In the genomic region with DNA sequence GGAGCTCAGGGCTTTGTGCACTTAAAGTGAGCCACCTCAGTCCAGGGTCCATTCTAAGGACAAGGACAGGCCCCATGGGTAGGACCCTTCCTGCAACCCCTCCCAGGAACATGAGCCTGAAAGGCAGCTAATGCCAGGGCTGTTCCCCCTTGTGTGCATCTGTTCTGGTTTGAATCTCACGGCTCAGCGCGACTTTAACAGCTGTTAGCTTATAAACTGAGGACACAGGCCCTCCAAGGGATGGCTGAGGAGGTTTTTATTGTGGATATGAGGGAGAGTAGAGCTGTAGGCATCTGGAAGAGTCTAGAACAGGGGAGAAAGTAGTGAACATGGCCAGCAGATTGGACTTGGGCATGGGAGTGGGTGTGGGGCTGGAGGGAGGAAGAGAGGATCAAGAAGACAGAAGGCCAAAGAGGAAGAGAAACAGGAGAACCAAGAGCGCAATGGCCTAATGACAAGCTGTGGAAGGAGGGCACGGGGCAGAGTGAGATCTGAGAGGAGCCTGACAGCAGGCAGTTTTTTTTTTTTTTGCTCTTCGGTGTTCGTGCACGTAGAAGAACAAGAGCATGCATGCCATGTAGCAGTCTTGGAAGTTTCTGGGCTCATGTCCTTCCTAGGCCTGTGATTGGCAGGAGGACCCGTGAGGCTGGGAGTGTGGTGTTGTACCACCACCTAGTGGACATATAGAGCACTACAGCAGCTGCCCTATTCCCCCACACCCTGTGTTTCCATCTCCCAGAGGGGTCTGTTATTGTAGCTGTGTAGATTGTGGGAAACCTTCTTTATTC, we compare ENCODE assay signal across 9 mouse cellular contexts.
DNase-seq lines count a peak whose midpoint lies in the region; ATAC-seq lines count a peak whose summit lies in the region.
"Had no signal": no experiment of that assay in that cellular context is flagged by ENCODE, and none has a peak within 500 bp of the region (broad histone marks: within the 10 kb centered on the region; RNA-seq: fewer than 3 reads in every experiment).

No protein-coding gene starts in this region.

- no peak overlapping the region for H3K9ac ChIP-seq in midbrain, embryonic 11.5 days (ENCODE audit: low read length)
- no peak overlapping the region for H3K9ac ChIP-seq in stomach, embryonic 15.5 days

- no peak for DNase-seq in cerebellum, adult 11-12 months
- peak; percentile 70 for DNase-seq in ES-CJ7 (ENCODE audit: low read depth, low spot score)
- DNase-seq in cerebellum, postnatal 36 days = peak; percentile 65 to 70
- no peak for DNase-seq in heart, embryonic 10.5 days (ENCODE audit: low spot score)
- DNase-seq in kidney, postnatal 25 days = peak; percentile 64 to 71
- peak; percentile 96 for DNase-seq in midbrain, embryonic 11.5 days (ENCODE audit: low spot score, missing footprints)

- 37% methylated on average over 9 of the region's 9 CpGs for WGBS in heart, embryonic 10.5 days
- 38% methylated on average over 9 of the region's 9 CpGs for WGBS in midbrain, embryonic 11.5 days
- 31% methylated on average over 9 of the region's 9 CpGs for WGBS in stomach, embryonic 15.5 days

- H3K4me3 ChIP-seq in heart, embryonic 10.5 days = no peak overlapping the region
- no peak overlapping the region for H3K4me3 ChIP-seq in midbrain, embryonic 11.5 days (ENCODE audit: low read depth, low read length)
- H3K4me3 ChIP-seq in stomach, embryonic 15.5 days (replicated peaks) = no peak overlapping the region
- H3K4me3 ChIP-seq: megakaryocyte, embryonic 14.5 days had no signal

- H3K4me1 ChIP-seq in heart, embryonic 10.5 days = peaks cover 46% of the 10 kb centered on the region
- H3K4me1 ChIP-seq in midbrain, embryonic 11.5 days (ENCODE audit: control insufficient read depth, insufficient read depth, low read length) = peaks cover 32% of the 10 kb centered on the region
- H3K4me1 ChIP-seq in stomach, embryonic 15.5 days = peaks cover 43% of the 10 kb centered on the region

- no peaks in the 10 kb centered on the region for H3K27me3 ChIP-seq in heart, embryonic 10.5 days (ENCODE audit: insufficient read depth, poor library complexity, severe bottlenecking)
- H3K27me3 ChIP-seq in midbrain, embryonic 11.5 days (ENCODE audit: control insufficient read depth, insufficient read depth, low read length) = no peaks in the 10 kb centered on the region
- no peaks in the 10 kb centered on the region for H3K27me3 ChIP-seq in stomach, embryonic 15.5 days (replicated peaks)

- H3K4me2 ChIP-seq in midbrain, embryonic 11.5 days = no peak overlapping the region
- H3K4me2 ChIP-seq in stomach, embryonic 15.5 days = no peak overlapping the region

- H3K9me3 ChIP-seq in heart, embryonic 10.5 days = no peaks in the 10 kb centered on the region
- no peaks in the 10 kb centered on the region for H3K9me3 ChIP-seq in midbrain, embryonic 11.5 days (ENCODE audit: control insufficient read depth, low read length)
- no peaks in the 10 kb centered on the region for H3K9me3 ChIP-seq in stomach, embryonic 15.5 days
- H3K9me3 ChIP-seq: megakaryocyte, embryonic 14.5 days had no signal

- peak; percentile 23; the same call in 1 of the 2 replicates for ATAC-seq in cerebellum, adult (ENCODE audit: insufficient number of reproducible peaks, low FRiP score, low TSS enrichment)
- 0 out of 2 replicates have a peak, but pooled peaks have one; percentile 22 for ATAC-seq in midbrain, embryonic 11.5 days (ENCODE audit: low FRiP score)
- ATAC-seq in stomach, embryonic 15.5 days (ENCODE audit: insufficient read depth, low FRiP score, low read depth) = peak; percentile 29; the same call in 1 of the 2 replicates

- peaks cover 5% of the 10 kb centered on the region; the same call in 1 of the 2 replicates for H3K36me3 ChIP-seq in heart, embryonic 10.5 days
- no peaks in the 10 kb centered on the region for H3K36me3 ChIP-seq in midbrain, embryonic 11.5 days (ENCODE audit: control insufficient read depth, insufficient read depth, low read length)
- no peaks in the 10 kb centered on the region for H3K36me3 ChIP-seq in stomach, embryonic 15.5 days

- H3K27ac ChIP-seq in heart, embryonic 10.5 days = 0 out of 2 replicates have a peak overlapping the region, but pooled peaks have one; percentile 59
- peak overlapping the region; percentile 50 for H3K27ac ChIP-seq in midbrain, embryonic 11.5 days (ENCODE audit: low read depth, low read length)
- H3K27ac ChIP-seq in stomach, embryonic 15.5 days = peak overlapping the region; percentile 54

Comparison
In these comparisons a context has a peak if more than half of its experiments do, and no peak if none do; other contexts are left out.
1. DNase-seq: peak in ES-CJ7 (single experiment), cerebellum, postnatal 36 days (2 of 2), kidney, postnatal 25 days (2 of 2) and midbrain, embryonic 11.5 days (single experiment); none in cerebellum, adult 11-12 months (single experiment) and heart, embryonic 10.5 days (single experiment).
2. Peak in every context shown above with its lines, with median percentiles within 50 percentile points of each other: ATAC-seq and H3K27ac ChIP-seq.